Mouse (Mus musculus) limb, embryonic 10.5 days (tissue): ENCODE results near the gene Ebf1. TPM values are rescaled to one million over a fixed set of nuclear protein-coding genes. Genes with fewer than 3 reads are reported as not detected.

ENCODE experiments used
- DNase-seq: peaks from one replicate; pipeline ENCODE4 v3.0.0-alpha.2; 2017; ENCODE audit warnings: low spot score
- H3K27ac ChIP-seq: fragments of 300-500 bp; sonication (generic); 2 replicates; pipeline ENCODE4 v1.5.1; 2016; ENCODE audit warnings: mild to moderate bottlenecking
- H3K27me3 ChIP-seq: fragments of 300-500 bp; sonication (generic); 2 replicates; pipeline ENCODE4 v1.6.1; 2016; ENCODE audit warnings: low read depth, mild to moderate bottlenecking; ENCODE audit not compliant: poor library complexity, severe bottlenecking
- H3K36me3 ChIP-seq: fragments of 300-500 bp; sonication (generic); 2 replicates; pipeline ENCODE4 v1.6.1; 2016; ENCODE audit warnings: mild to moderate bottlenecking, moderate library complexity
- H3K4me1 ChIP-seq: fragments of 300-500 bp; sonication (generic); 2 replicates; pipeline ENCODE4 v1.6.1; 2016
- H3K4me3 ChIP-seq: fragments of 300-500 bp; sonication (generic); 2 replicates; pipeline ENCODE4 v1.5.1; 2016; ENCODE audit warnings: mild to moderate bottlenecking, moderate library complexity
- H3K9me3 ChIP-seq: fragments of 300-500 bp; sonication (generic); replicated peaks from 2 replicates; pipeline ENCODE4 v1.6.1; 2016; ENCODE audit warnings: mild to moderate bottlenecking
- WGBS: fragments of 180-500 bp; shearing (Covaris S2); methylation state at CpG from one replicate; pipeline ENCODE4 v1.1.7; 2016; 5-methylcytosine and 5-hydroxymethylcytosine counted together
- polyA plus RNA-seq: library from polyadenylated mRNA; unstranded; fragments of >200 nt; fragmentation: Nextera tagmentation; extraction: Ambion mirVana; gene quantifications from 2 replicates; pipeline ENCODE4 v1.2.1, GENCODE M21; 2016

Ebf1 gene
- polyA plus RNA-seq, 1 experiment from 2014 or later: 23.8 TPM

DNA sequence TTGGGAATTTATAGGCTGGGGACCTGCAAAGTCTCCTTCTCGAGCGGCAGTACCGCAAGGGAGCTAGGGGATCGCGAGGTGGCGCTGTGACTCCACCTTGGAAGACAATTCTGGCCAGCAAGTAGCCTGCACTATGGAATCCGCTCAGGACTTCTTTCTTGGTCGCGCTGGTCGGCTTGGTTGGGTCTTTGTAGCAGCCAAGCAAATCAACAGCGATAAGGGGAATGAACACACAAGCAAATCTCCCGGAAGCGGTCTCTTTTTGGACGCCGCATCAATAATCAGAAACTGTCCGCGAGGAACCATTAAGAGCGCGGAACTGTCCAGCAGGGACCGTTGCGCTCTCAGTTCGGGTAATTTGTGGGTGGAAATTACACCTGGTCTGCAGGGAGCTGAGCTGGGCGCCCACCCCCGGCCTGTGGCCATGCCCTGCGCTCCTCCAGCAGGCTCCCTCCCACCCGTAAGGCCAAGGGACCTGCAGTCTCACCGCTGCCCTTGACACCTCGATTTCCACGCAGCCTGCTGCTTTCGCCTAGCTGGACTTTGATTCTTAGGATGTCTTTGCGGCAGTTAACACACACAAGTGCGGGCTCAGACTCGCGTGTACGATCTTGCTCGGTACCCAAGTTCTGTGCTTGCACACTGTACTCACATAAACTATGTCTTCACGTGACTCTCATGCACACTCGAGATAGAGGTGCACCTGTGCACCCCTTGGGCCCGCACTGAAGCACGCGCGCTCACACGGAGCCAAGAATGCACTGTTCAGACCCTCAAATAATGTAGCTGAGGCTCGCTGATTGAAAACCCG lies 5.9 kb upstream of the Ebf1 start:
- peak overlapping the region; percentile 84 for H3K27ac ChIP-seq
- H3K4me3 ChIP-seq: peak overlapping the region; percentile 55
- peaks cover 35% of the 10 kb centered on the region for H3K4me1 ChIP-seq
- H3K27me3 ChIP-seq: peaks cover 55% of the 10 kb centered on the region
- H3K36me3 ChIP-seq: no peaks in the 10 kb centered on the region
- WGBS: under 1% methylated on average over 45 of the region's 45 CpGs
- peak; percentile 96 for DNase-seq
- no peaks in the 10 kb centered on the region for H3K9me3 ChIP-seq

- H3K4me3 ChIP-seq: peak overlapping the region; percentile 55
- peaks cover 42% of the 10 kb centered on the region for H3K4me1 ChIP-seq
- no peaks in the 10 kb centered on the region for H3K36me3 ChIP-seq
- H3K27me3 ChIP-seq: peaks cover 61% of the 10 kb centered on the region
- H3K27ac ChIP-seq: peak overlapping the region; percentile 46; the same call in 1 of the 2 replicates
- peak; percentile 42 for DNase-seq
- 5% methylated on average over 10 of the region's 10 CpGs for WGBS
- no peaks in the 10 kb centered on the region for H3K9me3 ChIP-seq
Measured at GRCm38 (mm10) chr11:44612156-44612555, 5.0 kb upstream of the Ebf1 start.

GRCm38 (mm10) chr11:44612681-44613410 lies 4.3 kb upstream of the Ebf1 start:
- Histone ChIP-seq H3K4me1 (peaks cover 42% of the 10 kb centered on the region), H3K27ac (peak overlapping the region; percentile 86), H3K4me3 (peak overlapping the region; percentile 51), H3K36me3 (no peaks in the 10 kb centered on the region), H3K27me3 (peaks cover 61% of the 10 kb centered on the region), H3K9me3 (no peaks in the 10 kb centered on the region)
- WGBS: 1% methylated on average over 38 of the region's 38 CpGs
- DNase-seq: peak; percentile 67

- peaks cover 57% of the 10 kb centered on the region for H3K27me3 ChIP-seq
- WGBS: 8% methylated on average over 14 of the region's 14 CpGs
- DNase-seq: no peak
- no peaks in the 10 kb centered on the region for H3K9me3 ChIP-seq
- peaks cover 42% of the 10 kb centered on the region for H3K4me1 ChIP-seq
- H3K4me3 ChIP-seq: peak overlapping the region; percentile 51
- H3K36me3 ChIP-seq: no peaks in the 10 kb centered on the region
- H3K27ac ChIP-seq: peak overlapping the region; percentile 86
Measured at GRCm38 (mm10) chr11:44613411-44614180, 3.5 kb upstream of the Ebf1 start.

DNA sequence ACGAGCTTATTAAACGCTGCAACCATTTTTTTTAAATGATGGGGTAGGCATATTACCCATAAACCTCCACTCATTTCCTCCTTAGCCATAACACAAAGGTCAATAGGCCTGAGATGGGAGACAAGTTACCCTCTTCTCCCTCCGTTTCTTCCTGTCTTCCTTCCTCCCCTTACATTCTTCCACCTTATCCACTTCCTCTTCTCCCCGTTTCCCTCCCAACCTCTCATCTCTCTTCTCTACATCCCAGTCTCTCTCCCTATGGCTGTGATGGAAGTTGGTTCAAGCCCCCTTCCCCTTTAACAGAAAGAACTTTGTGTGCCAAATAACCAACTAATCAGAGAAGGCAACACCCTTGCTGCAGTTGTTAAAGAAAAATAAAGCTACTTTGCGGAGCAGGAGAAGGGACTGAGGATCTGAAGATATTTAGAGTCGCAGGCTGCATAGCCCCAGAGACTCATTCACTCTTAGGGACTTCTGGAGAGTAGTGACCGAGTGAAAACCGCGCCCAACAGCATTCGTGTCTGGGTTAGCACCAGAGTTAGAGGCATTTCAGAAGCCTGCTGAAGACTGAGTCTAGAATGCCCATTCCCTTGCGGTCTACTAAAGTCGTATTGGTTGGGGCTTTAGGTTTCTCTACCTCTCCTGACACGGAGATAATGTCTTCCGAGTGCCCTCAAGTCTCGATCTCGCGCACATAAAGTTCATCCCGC lies 884 bp upstream of the Ebf1 start:
- peaks cover 81% of the 10 kb centered on the region for H3K27me3 ChIP-seq

GRCm38 (mm10) chr11:44617734-44618586 lies 843 bp downstream of the Ebf1 start:
- Histone ChIP-seq H3K9me3 (no peaks in the 10 kb centered on the region), H3K4me3 (peak overlapping the region; percentile 67), H3K4me1 (peaks cover 57% of the 10 kb centered on the region), H3K27me3 (peaks cover 75% of the 10 kb centered on the region), H3K27ac (peak overlapping the region; percentile 89), H3K36me3 (no peaks in the 10 kb centered on the region)
- WGBS: under 1% methylated on average over 55 of the region's 55 CpGs
- DNase-seq: peak; percentile 78

More for the DNA sequence above, 884 bp upstream of the Ebf1 start:
- no peak for DNase-seq
- Histone ChIP-seq H3K9me3 (no peaks in the 10 kb centered on the region), H3K36me3 (no peaks in the 10 kb centered on the region), H3K4me1 (peaks cover 61% of the 10 kb centered on the region), H3K27ac (peak overlapping the region; percentile 85), H3K4me3 (peak overlapping the region; percentile 67)
- WGBS: 7% methylated on average over 18 of the region's 18 CpGs

- WGBS: 2% methylated on average over 15 of the region's 15 CpGs
- Histone ChIP-seq H3K9me3 (no peaks in the 10 kb centered on the region), H3K4me1 (peaks cover 45% of the 10 kb centered on the region), H3K4me3 (peak overlapping the region; percentile 67), H3K27me3 (peaks cover 62% of the 10 kb centered on the region), H3K36me3 (no peaks in the 10 kb centered on the region), H3K27ac (peak overlapping the region; percentile 89)
- peak; percentile 45 for DNase-seq
Measured at GRCm38 (mm10) chr11:44619131-44619886, 2.2 kb downstream of the Ebf1 start.

- Histone ChIP-seq H3K4me3 (peak overlapping the region; percentile 67), H3K36me3 (no peaks in the 10 kb centered on the region), H3K27me3 (peaks cover 54% of the 10 kb centered on the region), H3K9me3 (no peaks in the 10 kb centered on the region), H3K27ac (peak overlapping the region; percentile 73), H3K4me1 (peaks cover 45% of the 10 kb centered on the region)
- 1% methylated on average over 41 of the region's 41 CpGs for WGBS
- peak; percentile 49 for DNase-seq
Measured at GRCm38 (mm10) chr11:44619887-44620693, 3.0 kb downstream of the Ebf1 start.

DNA sequence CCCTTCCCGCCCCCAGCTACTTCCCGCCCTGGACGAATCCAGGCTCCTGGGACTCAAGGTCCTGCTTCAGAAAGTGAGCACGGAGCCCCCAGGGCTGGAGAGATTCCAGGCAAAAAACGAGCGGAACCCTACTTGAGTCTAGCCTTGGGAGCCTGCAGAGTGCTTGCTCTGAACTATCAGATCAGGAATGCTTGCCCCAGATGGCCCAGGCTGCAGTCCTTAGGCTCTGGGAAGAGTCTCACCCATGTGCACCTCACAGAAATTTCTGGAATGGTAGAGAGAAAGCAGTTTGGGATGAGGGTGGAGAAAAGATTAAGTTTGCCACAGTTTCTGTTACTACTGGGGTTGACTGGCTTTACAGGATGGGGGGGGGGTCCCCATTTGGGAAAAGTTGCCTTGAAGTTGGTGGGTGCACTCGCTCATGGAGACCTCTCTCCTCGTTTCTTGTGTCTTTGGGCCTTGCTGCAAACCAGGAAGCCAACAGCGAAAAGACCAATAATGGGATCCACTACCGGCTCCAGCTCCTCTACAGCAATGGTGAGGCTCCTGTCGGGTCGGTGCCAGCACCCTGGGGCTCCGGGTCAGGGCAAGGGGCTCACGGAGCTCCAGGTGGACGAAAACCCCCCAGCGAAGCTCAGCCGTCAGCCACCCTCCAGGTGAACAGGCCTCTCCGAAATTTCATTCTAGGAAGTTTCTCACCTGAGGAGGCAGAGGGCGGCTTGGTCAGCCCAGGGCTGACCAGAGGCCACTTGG lies 3.8 kb downstream of the Ebf1 start:
- H3K9me3 ChIP-seq: no peaks in the 10 kb centered on the region
- peaks cover 45% of the 10 kb centered on the region for H3K4me1 ChIP-seq
- H3K27ac ChIP-seq: peak overlapping the region; percentile 73
- H3K4me3 ChIP-seq: peak overlapping the region; percentile 67
- H3K27me3 ChIP-seq: peaks cover 46% of the 10 kb centered on the region
- H3K36me3 ChIP-seq: no peaks in the 10 kb centered on the region
- WGBS: 24% methylated on average over 18 of the region's 19 CpGs
- DNase-seq: peak; percentile 50

GRCm38 (mm10) chr11:44621615-44622014 lies 4.5 kb downstream of the Ebf1 start:
- WGBS: 35% methylated on average over 10 of the region's 10 CpGs
- no peaks in the 10 kb centered on the region for H3K9me3 ChIP-seq
- peaks cover 39% of the 10 kb centered on the region for H3K27me3 ChIP-seq
- H3K36me3 ChIP-seq: no peaks in the 10 kb centered on the region
- H3K27ac ChIP-seq: peak overlapping the region; percentile 53
- DNase-seq: no peak
- H3K4me1 ChIP-seq: peaks cover 38% of the 10 kb centered on the region
- no peak overlapping the region; the same call in 1 of the 2 replicates for H3K4me3 ChIP-seq
